Mouse (Mus musculus): ENCODE measurements around the gene Gm37240. TPM values are rescaled to one million over a fixed set of nuclear protein-coding genes. Genes with fewer than 3 reads are reported as not detected.
A peak's percentile ranks its signal among the peaks of the same experiment; 100 is the strongest.

Gene Gm37240
- total RNA-seq, 1 experiment from 2014 or later: 10.8 TPM

DNA sequence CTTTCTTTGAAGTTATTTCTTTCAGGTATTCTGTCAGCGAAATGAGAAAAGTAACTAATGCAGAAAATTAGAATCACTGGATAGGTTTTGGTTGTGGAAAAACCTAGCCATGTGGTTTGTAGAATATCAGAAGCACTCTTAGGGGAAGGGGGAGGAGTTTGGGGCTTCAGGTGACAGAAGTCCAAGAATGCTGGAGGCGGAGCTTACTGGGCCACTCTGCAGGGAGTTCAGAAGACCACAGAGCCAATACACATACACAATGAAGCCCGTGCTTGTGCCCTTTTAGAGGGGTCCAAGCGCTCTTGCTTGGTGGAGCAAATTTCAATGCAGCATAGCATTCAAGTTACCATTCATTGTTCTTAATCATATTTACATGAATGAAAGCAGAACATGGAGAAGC lies 138.5 kb downstream of the Gm37240 start:
- DNase-seq: no peak

GRCm38 (mm10) chr3:85746116-85746515 lies 141.2 kb downstream of the Gm37240 start:
- no peak for DNase-seq

- DNase-seq: no peak
Observed at GRCm38 (mm10) chr3:85741767-85742166, 145.6 kb downstream of the Gm37240 start.

DNA sequence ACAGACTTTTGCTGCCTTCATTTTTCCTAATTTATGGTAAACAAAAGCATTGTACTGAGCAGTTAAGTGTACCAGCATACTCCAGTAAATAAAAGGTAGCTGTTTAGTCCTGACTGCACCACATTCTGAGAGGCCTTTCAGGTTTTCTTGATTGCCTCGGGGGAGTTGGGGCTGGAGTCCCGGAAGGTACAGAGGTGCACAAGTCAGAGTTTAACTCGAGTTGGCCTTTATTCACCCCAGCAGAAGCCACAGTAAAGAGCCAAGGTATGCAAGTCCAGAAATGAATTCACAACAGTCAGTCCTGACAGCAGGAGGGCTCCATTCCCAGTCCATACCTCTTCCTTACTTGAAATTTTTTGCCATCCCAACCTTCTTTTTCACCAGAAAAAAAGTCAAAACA lies 148.7 kb downstream of the Gm37240 start:
- no peak for DNase-seq

DNA sequence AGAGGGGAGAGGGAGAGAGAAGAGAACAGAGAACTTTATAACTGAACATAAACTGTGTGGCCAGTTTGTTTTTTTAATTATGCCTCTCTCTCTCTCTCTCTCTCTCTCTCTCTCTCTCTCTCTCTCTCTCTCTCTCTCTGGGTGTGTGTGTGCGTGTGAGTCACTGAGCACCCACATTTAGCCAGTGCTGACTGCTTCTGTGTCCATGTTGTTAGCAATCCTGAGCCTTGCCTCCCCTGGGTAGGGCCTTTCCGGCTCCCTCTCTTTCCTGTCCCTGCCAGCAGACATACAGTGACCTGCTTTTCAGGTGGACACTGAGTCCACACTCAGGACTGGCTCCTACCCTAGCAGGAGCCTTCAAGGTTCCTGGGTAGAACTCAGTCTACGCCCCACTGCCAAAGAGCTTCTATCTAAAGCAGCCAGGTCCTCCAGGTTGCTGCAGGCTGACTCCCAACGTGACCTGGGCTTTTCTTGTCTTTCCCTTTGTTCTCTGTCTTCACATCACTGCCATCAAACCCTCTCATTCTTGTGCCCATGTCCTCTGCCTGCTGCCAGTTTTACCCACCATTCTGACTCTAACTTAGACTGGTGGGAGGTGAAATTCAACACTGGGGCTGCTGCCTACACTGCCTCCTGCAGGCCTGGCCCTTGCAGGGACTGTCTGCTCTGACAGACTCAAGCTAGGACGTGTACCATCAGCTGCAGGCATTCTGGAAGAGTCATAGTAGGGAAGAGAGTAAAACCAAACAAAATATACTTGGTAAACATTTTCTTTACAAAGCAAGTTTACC lies 153.2 kb downstream of the Gm37240 start:
- DNase-seq: no peak

- no peak for DNase-seq
Observed at GRCm38 (mm10) chr3:85727171-85727570, 160.1 kb downstream of the Gm37240 start.

DNA sequence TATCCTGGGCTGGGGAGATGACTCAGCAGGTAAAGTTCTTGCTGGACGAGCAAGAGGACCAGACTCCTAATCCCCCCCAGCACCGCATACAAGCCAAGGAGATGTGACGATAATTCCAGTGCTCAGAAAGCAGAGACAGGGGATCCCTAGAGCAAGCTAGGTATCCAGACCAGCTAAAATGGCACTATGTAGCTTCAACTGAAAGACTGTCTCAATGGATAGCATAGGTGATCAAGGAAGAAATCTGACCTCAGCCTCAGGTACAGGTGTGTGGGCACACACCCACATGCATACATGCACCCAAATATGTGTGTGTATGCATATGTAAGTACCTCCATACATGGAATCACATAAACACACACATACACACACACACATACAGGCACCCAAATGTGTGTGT lies 161.3 kb downstream of the Gm37240 start:
- no peak for DNase-seq

- no peak for DNase-seq
Observed at GRCm38 (mm10) chr3:85725110-85725509, 162.2 kb downstream of the Gm37240 start.

- DNase-seq: peak; percentile 8
Observed at GRCm38 (mm10) chr3:85722581-85722980, 164.7 kb downstream of the Gm37240 start.

- DNase-seq: peak; percentile 24
Observed at GRCm38 (mm10) chr3:85715764-85716297, 171.5 kb downstream of the Gm37240 start.

DNA sequence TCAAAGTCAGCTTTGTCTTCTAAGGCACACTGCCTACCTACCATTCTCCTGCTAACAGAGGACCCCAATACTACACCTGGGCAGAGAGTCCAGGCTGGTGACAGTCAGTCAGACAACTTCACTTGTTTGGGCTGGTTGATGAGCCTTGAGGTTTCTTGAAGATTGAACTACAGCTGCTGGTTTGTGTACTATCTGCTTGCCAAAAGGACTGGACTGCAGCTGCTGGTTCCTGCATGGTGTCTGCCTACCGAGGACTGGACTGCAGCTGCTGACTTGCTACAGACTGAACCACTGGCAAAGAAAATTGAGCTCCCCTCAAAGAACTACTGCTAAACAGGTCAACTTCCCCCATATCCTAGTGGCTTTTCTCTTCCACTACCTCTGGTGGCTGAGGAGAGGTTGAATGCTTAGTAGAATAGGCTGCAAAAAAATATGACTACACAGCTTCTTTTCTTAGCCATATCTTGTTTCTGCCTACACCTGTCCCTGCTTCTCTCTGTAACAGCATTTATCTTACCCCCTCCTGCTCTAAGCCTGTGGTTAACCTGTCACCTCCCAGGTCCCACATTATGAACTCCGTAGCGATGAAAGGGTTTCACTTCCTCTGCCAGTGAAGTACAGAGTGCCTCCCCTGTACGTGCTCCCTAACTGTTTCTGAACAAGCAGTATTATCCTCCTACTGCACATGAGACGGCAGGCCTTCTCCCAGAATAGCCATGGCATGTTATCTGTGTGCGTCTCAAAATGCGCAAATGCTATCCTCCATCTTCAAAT lies 173.2 kb downstream of the Gm37240 start:
- no peak for DNase-seq

DNA sequence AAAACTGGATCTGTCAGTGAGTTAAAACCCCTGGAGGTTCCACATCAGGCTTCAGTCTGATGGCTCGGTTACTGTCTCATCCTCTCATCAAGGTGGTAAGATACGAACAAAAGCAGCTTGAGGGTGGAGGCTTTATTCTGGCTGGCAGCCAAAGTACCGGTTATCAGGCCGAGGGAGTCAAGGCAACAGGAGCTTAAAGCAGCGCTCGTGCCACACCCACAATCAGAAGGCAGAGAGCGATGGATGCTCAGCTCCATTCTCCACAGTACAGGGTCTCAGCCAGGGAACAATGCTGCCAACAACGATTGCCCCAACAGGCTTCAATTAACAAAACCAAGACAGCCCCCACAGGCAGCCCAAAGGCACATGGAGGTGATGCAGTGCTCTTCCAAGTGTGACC lies 176.6 kb downstream of the Gm37240 start:
- no peak for DNase-seq

GRCm38 (mm10) chr3:85707421-85707820 lies 179.9 kb downstream of the Gm37240 start:
- DNase-seq: peak; percentile 49

DNA sequence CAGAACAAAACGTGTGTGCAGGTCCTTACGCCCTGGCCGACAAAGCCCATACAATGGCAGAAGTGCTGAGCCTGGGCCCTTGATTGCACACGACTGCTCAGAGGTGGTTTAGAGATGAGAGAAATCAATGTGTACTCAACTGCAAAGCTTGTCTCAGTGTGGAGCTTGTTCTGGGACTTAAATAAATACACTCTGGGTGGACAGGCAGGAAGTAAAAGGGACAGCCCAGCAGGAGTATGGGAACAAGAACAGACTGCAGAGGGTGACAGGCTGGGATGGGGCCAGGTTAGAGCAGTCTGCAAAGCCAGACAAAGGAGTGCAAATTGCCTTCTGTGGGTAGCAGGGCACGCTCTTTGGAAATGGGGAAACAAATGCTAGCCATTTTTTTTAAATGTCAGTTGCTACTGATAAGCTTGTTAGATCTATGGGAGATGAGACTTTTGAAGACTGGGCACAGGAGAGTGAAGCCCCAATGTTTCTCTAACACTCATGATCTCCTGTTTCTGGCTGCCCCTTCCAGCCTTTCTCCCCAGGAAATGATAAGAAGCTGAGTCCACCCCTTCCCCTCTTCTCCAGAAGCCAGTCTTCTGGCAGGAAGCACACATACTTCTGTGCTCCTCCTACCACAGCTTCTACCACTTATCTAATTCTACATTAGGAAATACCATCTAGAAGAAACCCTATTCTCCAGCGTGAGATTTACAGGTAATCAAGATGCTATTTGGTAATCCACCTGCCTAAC lies 184.0 kb downstream of the Gm37240 start:
- no peak for DNase-seq

GRCm38 (mm10) chr3:85698496-85698895 lies 188.8 kb downstream of the Gm37240 start:
- DNase-seq: no peak

- no peak for DNase-seq
Observed at GRCm38 (mm10) chr3:85695056-85695455, 192.3 kb downstream of the Gm37240 start.

GRCm38 (mm10) chr3:85693013-85693412 lies 194.3 kb downstream of the Gm37240 start:
- DNase-seq: no peak

DNA sequence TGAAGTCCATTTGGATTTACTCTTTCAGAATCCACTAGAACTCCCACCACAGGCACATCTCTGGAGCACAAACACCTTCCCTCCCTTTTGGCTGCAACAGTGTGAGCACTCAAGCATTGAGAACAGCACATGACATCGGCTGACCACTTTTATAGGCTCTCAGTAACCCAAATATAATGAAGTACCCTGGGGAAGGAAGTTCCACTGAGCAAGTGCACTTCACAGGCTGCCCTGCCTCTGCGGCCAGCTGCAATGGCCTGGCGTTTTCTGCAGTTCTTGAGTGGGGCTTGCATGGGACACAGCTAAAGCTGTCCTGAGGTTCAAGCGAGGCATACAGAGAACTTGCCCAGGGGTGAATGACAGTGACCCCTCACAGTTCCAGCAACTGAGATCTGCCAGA lies 196.2 kb downstream of the Gm37240 start:
- DNase-seq: no peak

GRCm38 (mm10) chr3:85688341-85688740 lies 199.0 kb downstream of the Gm37240 start:
- no peak for DNase-seq

- no peak for DNase-seq
Observed at GRCm38 (mm10) chr3:85685271-85685670, 202.0 kb downstream of the Gm37240 start.

GRCm38 (mm10) chr3:85683618-85684017 lies 203.7 kb downstream of the Gm37240 start:
- no peak for DNase-seq

GRCm38 (mm10) chr3:85681136-85681535 lies 206.2 kb downstream of the Gm37240 start:
- DNase-seq: no peak

DNA sequence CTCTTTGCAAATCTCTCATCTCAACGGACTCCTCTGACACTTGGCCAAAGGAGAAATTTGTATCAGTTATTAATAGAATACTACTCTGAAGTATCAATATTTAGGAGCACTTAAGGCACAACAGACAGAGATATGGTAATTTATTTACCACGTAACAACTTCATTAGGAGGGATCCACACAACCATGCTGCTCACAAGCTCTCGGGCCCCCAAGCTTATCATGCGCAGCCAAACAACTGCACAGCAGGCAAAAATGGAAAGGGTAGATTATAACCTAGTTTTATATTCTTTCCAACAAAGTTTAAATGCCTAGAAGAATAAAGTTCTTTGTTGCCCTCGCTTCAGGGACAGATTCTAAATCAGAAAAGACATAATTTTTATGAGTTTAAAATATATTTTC lies 207.4 kb downstream of the Gm37240 start:
- DNase-seq: no peak

Measured in adrenal gland, postnatal 25 days (tissue).